Mouse (Mus musculus): ENCODE measurements around the gene Mgat4c. TPM values are rescaled to one million over a fixed set of nuclear protein-coding genes. Genes with fewer than 3 reads are reported as not detected.
A peak's percentile ranks its signal among the peaks of the same experiment; 100 is the strongest.

Gene Mgat4c
- total and polyA plus RNA-seq, 2 experiments, result not detected

DNA sequence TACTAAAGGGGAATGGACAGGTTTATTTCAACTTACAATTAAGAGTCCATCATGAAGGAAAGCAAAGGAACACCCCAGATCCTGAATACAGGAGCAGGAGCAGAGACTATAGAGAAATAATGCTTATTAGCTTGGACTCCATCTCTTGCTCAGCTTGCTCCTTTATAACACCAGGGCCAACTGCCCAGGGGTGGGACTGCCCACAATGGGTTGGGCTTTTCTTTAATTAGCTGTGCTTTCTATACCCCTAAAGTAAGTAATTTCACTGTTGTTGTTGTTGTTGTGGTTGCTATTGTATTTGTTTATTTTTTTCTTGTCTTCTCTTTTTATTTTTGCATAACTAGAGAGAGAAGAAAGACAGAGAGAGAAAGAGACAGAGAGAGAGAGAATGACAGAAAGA, 562.6 kb downstream of the Mgat4c start:
- Histone ChIP-seq H3K27me3 (ENCODE audit: control insufficient read depth, insufficient read depth, low read length) (no peaks in the 10 kb centered on the region), H3K9ac (ENCODE audit: low read depth, low read length) (no peak overlapping the region), H3K79me2 (ENCODE audit: control insufficient read depth, insufficient read depth, low read length) (no peaks in the 10 kb centered on the region), H3K36me3 (ENCODE audit: control insufficient read depth, insufficient read depth, low read length) (no peaks in the 10 kb centered on the region), H3K27ac (replicated peaks; ENCODE audit: insufficient read depth, low read depth, low read length) (no peak overlapping the region), H3K4me3 (ENCODE audit: insufficient read depth, low read depth, low read length) (no peak overlapping the region), H3K4me1 (ENCODE audit: control insufficient read depth, insufficient read depth, low read length) (no peaks in the 10 kb centered on the region)
- DNase-seq (ENCODE audit: extremely low read depth, low read depth, low spot score), result no peak
- TF ChIP-seq CTCF (IDR thresholded peaks at IDR 0.05; ENCODE audit: low read depth, low read length) (no peak), POLR2A (IDR thresholded peaks at IDR 0.05; ENCODE audit: extremely low read depth, insufficient read depth, low read length) (no peak)

DNA sequence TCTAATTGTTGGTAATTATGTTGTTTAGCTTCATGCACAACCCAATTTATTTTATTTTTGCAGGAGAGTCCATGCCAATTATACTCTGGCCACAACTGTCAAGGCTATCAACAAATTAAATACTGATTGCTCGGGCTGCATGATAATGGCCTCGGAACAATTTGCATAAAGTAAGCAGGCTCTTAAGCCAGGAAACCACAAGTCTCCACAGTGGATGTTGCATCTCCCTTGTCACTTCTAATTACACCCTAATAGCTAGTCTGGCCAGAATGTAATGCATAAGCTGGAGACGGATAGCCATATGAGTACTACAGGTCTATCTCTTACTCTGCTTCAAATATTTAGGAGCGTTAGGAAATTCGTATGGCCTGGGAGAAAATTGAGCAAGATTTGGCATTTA, 563.3 kb downstream of the Mgat4c start:
- Histone ChIP-seq H3K9ac (ENCODE audit: low read depth, low read length) (no peak overlapping the region), H3K27me3 (ENCODE audit: control insufficient read depth, insufficient read depth, low read length) (no peaks in the 10 kb centered on the region), H3K36me3 (ENCODE audit: control insufficient read depth, insufficient read depth, low read length) (no peaks in the 10 kb centered on the region), H3K4me3 (ENCODE audit: insufficient read depth, low read depth, low read length) (no peak overlapping the region), H3K79me2 (ENCODE audit: control insufficient read depth, insufficient read depth, low read length) (no peaks in the 10 kb centered on the region), H3K4me1 (ENCODE audit: control insufficient read depth, insufficient read depth, low read length) (no peaks in the 10 kb centered on the region), H3K27ac (replicated peaks; ENCODE audit: insufficient read depth, low read depth, low read length) (no peak overlapping the region)
- no peak for DNase-seq (ENCODE audit: extremely low read depth, low read depth, low spot score)
- no peak for TF ChIP-seq CTCF (IDR thresholded peaks at IDR 0.05; ENCODE audit: low read depth, low read length)
- no peak for TF ChIP-seq POLR2A (IDR thresholded peaks at IDR 0.05; ENCODE audit: extremely low read depth, insufficient read depth, low read length)
- WGBS, result 74% methylated on average over 5 of the region's 5 CpGs

DNA sequence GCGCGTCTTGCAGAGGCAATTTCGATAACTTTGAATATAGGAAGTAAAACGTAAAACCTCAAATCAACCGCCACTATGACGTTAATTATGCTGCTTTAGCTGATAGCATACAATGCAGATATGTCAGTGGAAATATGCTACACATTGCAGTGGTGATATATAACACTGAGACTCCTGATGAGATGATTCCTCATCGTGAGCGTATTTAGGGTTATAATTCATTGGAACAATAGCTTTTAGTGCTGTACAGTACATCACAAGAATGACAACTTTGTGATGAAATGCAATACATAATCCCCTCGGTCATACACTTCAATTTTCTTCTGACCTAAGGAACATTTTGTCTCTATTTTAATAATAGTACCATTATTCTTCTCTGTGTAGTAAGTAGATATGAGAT, 564.0 kb downstream of the Mgat4c start:
- DNase-seq (ENCODE audit: extremely low read depth, low read depth, low spot score), result no peak
- Histone ChIP-seq H3K27me3 (ENCODE audit: control insufficient read depth, insufficient read depth, low read length) (no peaks in the 10 kb centered on the region), H3K27ac (replicated peaks; ENCODE audit: insufficient read depth, low read depth, low read length) (no peak overlapping the region), H3K79me2 (ENCODE audit: control insufficient read depth, insufficient read depth, low read length) (no peaks in the 10 kb centered on the region), H3K4me3 (ENCODE audit: insufficient read depth, low read depth, low read length) (no peak overlapping the region), H3K36me3 (ENCODE audit: control insufficient read depth, insufficient read depth, low read length) (no peaks in the 10 kb centered on the region), H3K9ac (ENCODE audit: low read depth, low read length) (no peak overlapping the region), H3K4me1 (ENCODE audit: control insufficient read depth, insufficient read depth, low read length) (no peaks in the 10 kb centered on the region)
- 87% methylated on average over 9 of the region's 9 CpGs for WGBS
- no peak for TF ChIP-seq POLR2A (IDR thresholded peaks at IDR 0.05; ENCODE audit: extremely low read depth, insufficient read depth, low read length)
- no peak for TF ChIP-seq CTCF (IDR thresholded peaks at IDR 0.05; ENCODE audit: low read depth, low read length)

DNA sequence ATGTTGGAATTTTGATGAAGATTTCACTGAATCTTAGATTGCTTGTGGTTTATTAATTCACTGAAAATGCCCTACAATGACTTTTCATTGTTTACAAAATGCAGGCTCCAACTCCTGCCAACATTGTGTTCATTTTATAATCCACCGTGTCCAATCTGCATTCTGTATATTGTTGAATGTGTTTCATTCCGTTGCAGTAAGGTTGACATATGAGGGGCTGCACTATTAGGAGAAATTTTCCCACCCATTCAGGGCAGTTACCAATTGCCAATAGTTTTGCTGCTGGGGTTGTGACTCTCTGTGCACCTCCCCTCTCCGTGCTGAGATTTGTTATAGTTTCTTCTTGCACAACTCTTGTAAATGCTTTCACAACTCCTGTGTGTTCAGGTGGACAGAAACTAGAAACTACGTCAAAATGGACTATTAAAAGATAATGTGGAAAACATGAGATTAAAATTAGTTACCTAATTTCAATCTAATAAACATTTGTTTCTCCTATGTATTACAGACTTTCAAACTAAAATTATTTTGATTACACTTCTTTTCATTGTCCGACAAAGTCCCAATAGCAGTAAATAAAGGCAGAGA, 627.7 kb downstream of the Mgat4c start:
- H3K9ac ChIP-seq (ENCODE audit: low read depth, low read length), result no peak overlapping the region
- WGBS, result 67% methylated on average over 5 of the region's 5 CpGs
- no peaks in the 10 kb centered on the region for H3K4me1 ChIP-seq (ENCODE audit: control insufficient read depth, insufficient read depth, low read length)

DNA sequence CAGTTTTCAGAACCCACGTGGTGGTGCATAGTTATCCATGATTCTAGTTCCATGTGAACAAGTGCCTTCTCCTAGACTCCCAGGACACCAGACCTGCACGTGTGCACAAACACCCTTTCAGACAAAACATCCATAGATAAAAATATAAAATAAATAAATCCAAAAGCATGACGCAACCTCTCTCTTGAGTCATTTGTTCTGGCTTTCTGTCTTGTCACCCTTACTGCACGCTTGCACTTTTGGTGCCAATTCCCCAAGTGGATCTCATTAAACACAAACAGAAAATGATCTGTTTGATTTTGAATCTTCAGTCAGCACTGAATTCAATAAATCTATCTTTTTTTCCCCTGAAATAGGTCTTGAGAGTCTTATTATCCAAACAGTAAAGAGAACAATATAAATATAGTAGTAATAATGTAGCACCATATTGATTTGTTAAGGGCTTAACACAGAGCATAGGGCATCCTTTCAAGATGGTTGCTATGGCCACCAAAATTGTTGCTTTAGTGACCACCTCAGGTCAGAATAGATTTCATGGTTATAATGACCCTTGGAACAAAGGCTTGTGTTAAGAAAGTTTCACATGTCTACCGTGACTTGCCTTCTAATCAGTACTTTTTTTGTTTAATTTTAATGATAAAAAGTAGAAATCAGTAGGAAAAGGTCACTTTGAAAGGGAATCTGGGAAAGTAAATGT, 684.5 kb downstream of the Mgat4c start:
- TF ChIP-seq CTCF (IDR thresholded peaks at IDR 0.05; ENCODE audit: low read depth, low read length) (no peak), POLR2A (IDR thresholded peaks at IDR 0.05; ENCODE audit: extremely low read depth, insufficient read depth, low read length) (no peak)
- H3K27me3 ChIP-seq (ENCODE audit: control insufficient read depth, insufficient read depth, low read length), result no peaks in the 10 kb centered on the region
- WGBS, result 69% methylated on average over 5 of the region's 5 CpGs
- H3K4me1 ChIP-seq (ENCODE audit: control insufficient read depth, insufficient read depth, low read length), result no peaks in the 10 kb centered on the region
- H3K9ac ChIP-seq (ENCODE audit: low read depth, low read length), result no peak overlapping the region
- H3K36me3 ChIP-seq (ENCODE audit: control insufficient read depth, insufficient read depth, low read length), result no peaks in the 10 kb centered on the region
- no peak for DNase-seq (ENCODE audit: extremely low read depth, low read depth, low spot score)
- no peaks in the 10 kb centered on the region for H3K79me2 ChIP-seq (ENCODE audit: control insufficient read depth, insufficient read depth, low read length)
- no peak overlapping the region for H3K27ac ChIP-seq (replicated peaks; ENCODE audit: insufficient read depth, low read depth, low read length)
- no peak overlapping the region for H3K4me3 ChIP-seq (ENCODE audit: insufficient read depth, low read depth, low read length)

More for the DNA sequence above, 627.7 kb downstream of the Mgat4c start:
- H3K27ac ChIP-seq (replicated peaks; ENCODE audit: insufficient read depth, low read depth, low read length), result no peak overlapping the region
- H3K36me3 ChIP-seq (ENCODE audit: control insufficient read depth, insufficient read depth, low read length), result no peaks in the 10 kb centered on the region
- peak; percentile 53 for DNase-seq (ENCODE audit: extremely low read depth, low read depth, low spot score)
- no peak overlapping the region for H3K4me3 ChIP-seq (ENCODE audit: insufficient read depth, low read depth, low read length)
- H3K27me3 ChIP-seq (ENCODE audit: control insufficient read depth, insufficient read depth, low read length), result no peaks in the 10 kb centered on the region
- no peaks in the 10 kb centered on the region for H3K79me2 ChIP-seq (ENCODE audit: control insufficient read depth, insufficient read depth, low read length)
- TF ChIP-seq CTCF (IDR thresholded peaks at IDR 0.05; ENCODE audit: low read depth, low read length) (no peak), POLR2A (IDR thresholded peaks at IDR 0.05; ENCODE audit: extremely low read depth, insufficient read depth, low read length) (no peak)

DNA sequence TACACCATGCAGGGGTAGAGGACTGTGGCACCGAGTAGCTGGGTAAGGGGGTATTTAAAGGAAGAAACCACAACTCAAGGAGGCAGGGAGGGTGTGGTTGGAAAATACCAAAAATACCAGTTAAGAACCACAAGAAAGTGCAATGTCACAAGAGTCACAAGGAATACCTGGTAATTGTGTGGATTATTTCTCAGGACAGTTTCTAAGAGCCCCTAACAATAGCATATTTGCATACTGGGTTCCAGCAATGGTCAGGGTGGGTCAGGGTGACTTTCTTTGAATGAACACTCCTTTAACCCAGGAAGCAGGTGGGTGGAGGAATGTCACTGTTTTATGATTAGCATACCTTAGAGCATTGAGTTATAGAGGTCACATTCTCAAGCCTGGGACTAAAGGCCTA, 689.3 kb downstream of the Mgat4c start:
- Histone ChIP-seq H3K9ac (ENCODE audit: low read depth, low read length) (no peak overlapping the region), H3K27ac (replicated peaks; ENCODE audit: insufficient read depth, low read depth, low read length) (no peak overlapping the region), H3K36me3 (ENCODE audit: control insufficient read depth, insufficient read depth, low read length) (no peaks in the 10 kb centered on the region), H3K79me2 (ENCODE audit: control insufficient read depth, insufficient read depth, low read length) (no peaks in the 10 kb centered on the region), H3K4me3 (ENCODE audit: insufficient read depth, low read depth, low read length) (no peak overlapping the region), H3K27me3 (ENCODE audit: control insufficient read depth, insufficient read depth, low read length) (no peaks in the 10 kb centered on the region), H3K4me1 (ENCODE audit: control insufficient read depth, insufficient read depth, low read length) (no peaks in the 10 kb centered on the region)
- no peak for TF ChIP-seq CTCF (IDR thresholded peaks at IDR 0.05; ENCODE audit: low read depth, low read length)
- no peak for TF ChIP-seq POLR2A (IDR thresholded peaks at IDR 0.05; ENCODE audit: extremely low read depth, insufficient read depth, low read length)
- DNase-seq (ENCODE audit: extremely low read depth, low read depth, low spot score), result no peak
- 82% methylated on average over 1 of the region's 1 CpGs for WGBS
